Mouse (Mus musculus): ENCODE data around the gene Slc34a3.

- TF ChIP-seq CTCF (conservative IDR thresholded peaks at IDR 0.05; ENCODE audit: low read length) (no peak), NANOG (IDR thresholded peaks at IDR 0.05; ENCODE audit: borderline replicate concordance, low read length) (no peak)
These were observed 33.1 kb upstream of the Slc34a3 start for GRCm38 (mm10) chr2:25267241-25267640.
